Mouse (Mus musculus): ENCODE results near the gene Iffo2.

The Iffo2 gene

GRCm38 (mm10) chr4:139606732-139607131 is 76.4 kb downstream of the Iffo2 start:
- no peak for DNase-seq (ENCODE audit: low read depth, low spot score)

GRCm38 (mm10) chr4:139608975-139609374 is 78.6 kb downstream of the Iffo2 start:
- DNase-seq (ENCODE audit: low read depth, low spot score) = no peak

- no peak for DNase-seq (ENCODE audit: low read depth, low spot score)
Measured at GRCm38 (mm10) chr4:139610954-139611353, 80.6 kb downstream of the Iffo2 start.

- DNase-seq (ENCODE audit: low read depth, low spot score) = peak; percentile 71
Measured at GRCm38 (mm10) chr4:139611542-139611953, 81.2 kb downstream of the Iffo2 start.

GRCm38 (mm10) chr4:139614524-139615260 is 84.3 kb downstream of the Iffo2 start:
- peak; percentile 82 for DNase-seq (ENCODE audit: low read depth, low spot score)

GRCm38 (mm10) chr4:139616276-139617000 is 86.1 kb downstream of the Iffo2 start:
- DNase-seq (ENCODE audit: low read depth, low spot score) = peak; percentile 88

- no peak for DNase-seq (ENCODE audit: low read depth, low spot score)
Measured at GRCm38 (mm10) chr4:139617001-139617364, 86.6 kb downstream of the Iffo2 start.

- no peak for DNase-seq (ENCODE audit: low read depth, low spot score)
Measured at GRCm38 (mm10) chr4:139619765-139620164, 89.4 kb downstream of the Iffo2 start.

GRCm38 (mm10) chr4:139622373-139623282 is 92.3 kb downstream of the Iffo2 start, which contains the start of gene Aldh4a1:
TSS of gene Aldh4a1 (plus strand) at chr4:139622866.
- peak; percentile 99 for DNase-seq (ENCODE audit: low read depth, low spot score)

GRCm38 (mm10) chr4:139623434-139624115 is 93.2 kb downstream of the Iffo2 start:
- no peak for DNase-seq (ENCODE audit: low read depth, low spot score)

- DNase-seq (ENCODE audit: low read depth, low spot score) = no peak
Measured at GRCm38 (mm10) chr4:139624116-139624489, 93.8 kb downstream of the Iffo2 start.

GRCm38 (mm10) chr4:139624706-139625105 is 94.4 kb downstream of the Iffo2 start:
- no peak for DNase-seq (ENCODE audit: low read depth, low spot score)

- DNase-seq (ENCODE audit: low read depth, low spot score) = peak; percentile 68
Measured at GRCm38 (mm10) chr4:139627361-139627760, 97.0 kb downstream of the Iffo2 start.

- peak; percentile 74 for DNase-seq (ENCODE audit: low read depth, low spot score)
Measured at GRCm38 (mm10) chr4:139630171-139630570, 99.8 kb downstream of the Iffo2 start.

- no peak for DNase-seq (ENCODE audit: low read depth, low spot score)
Measured at GRCm38 (mm10) chr4:139631141-139631540, 100.8 kb downstream of the Iffo2 start.

- no peak for DNase-seq (ENCODE audit: low read depth, low spot score)
Measured at GRCm38 (mm10) chr4:139631569-139632253, 101.4 kb downstream of the Iffo2 start.

GRCm38 (mm10) chr4:139632254-139632580 is 101.9 kb downstream of the Iffo2 start:
- DNase-seq (ENCODE audit: low read depth, low spot score) = no peak

GRCm38 (mm10) chr4:139636373-139636772 is 106.0 kb downstream of the Iffo2 start:
- peak; percentile 63 for DNase-seq (ENCODE audit: low read depth, low spot score)

GRCm38 (mm10) chr4:139637847-139638246 is 107.5 kb downstream of the Iffo2 start:
- no peak for DNase-seq (ENCODE audit: low read depth, low spot score)

GRCm38 (mm10) chr4:139638356-139638755 is 108.0 kb downstream of the Iffo2 start:
- no peak for DNase-seq (ENCODE audit: low read depth, low spot score)

- DNase-seq (ENCODE audit: low read depth, low spot score) = no peak
Measured at GRCm38 (mm10) chr4:139639801-139640200, 109.5 kb downstream of the Iffo2 start.

Measured in ES-CJ7 (cell line).